Mouse (Mus musculus) cerebellum, postnatal 36 days (tissue): ENCODE data around the gene Slc25a28.

Experiments
- DNase-seq, 2 experiments: peaks; one replicate each; pipeline ENCODE4 v3.0.0; 2021 to 2022; ENCODE audit warnings: mixed read lengths in 2 of 2

Gene Slc25a28

DNA sequence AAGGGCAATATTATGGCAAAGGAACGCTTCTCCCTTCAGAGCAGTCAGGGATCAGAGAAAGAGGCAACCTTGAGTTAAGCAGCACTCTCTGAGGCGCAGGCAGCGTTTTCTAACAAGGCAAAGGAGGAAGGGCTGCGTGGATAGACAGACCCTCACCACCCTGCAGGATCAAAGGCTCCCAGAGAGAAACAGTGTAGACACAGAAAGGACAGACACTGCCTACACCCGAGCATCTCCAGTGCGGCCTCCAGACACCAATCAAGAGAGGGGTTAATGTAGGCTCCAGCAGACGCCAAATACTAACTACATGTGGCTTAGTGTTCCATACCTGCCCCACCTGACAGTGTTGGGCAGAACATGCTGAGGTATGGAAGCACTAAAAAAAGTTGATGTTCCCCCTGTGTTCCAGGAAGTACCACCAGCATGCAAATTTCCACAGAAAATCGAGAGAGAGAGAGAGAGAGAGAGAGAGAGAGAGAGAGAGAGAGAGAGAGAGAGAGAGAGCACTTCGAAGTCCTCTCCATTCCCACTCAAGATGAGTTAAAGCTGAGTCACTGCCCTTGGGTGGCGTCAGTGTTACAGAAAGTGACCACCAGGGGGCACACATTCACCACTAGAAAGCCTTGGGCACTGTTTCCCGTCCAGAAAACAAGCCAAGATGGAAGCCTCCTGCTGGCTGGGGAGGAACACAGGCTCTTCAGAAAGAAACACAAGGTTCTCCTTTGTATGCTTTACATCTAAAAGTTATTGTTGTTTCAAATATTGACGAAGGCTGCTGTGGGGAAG lies 44.0 kb downstream of the Slc25a28 start:
- peak; percentile 79 to 80 for DNase-seq

DNA sequence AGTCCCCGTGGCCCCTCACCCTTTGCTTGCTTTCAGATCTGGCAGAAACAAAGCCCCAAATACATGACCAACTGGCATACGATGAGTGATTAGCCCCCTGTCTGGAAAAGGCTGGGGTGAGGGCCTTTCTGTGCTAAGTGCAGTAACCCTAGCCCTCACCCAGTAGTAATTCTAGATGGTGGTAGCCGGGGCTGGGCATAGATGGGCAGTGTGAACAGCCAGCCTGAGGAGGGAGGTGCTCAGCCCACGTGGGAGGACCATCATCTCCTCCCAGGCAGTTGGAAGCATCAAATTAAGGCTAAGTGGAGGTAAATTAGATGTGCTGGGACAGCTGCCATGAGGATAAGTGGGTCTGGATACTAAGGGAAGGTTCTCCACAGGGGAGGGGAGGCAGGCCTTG lies 45.6 kb downstream of the Slc25a28 start:
- no peak for DNase-seq

DNA sequence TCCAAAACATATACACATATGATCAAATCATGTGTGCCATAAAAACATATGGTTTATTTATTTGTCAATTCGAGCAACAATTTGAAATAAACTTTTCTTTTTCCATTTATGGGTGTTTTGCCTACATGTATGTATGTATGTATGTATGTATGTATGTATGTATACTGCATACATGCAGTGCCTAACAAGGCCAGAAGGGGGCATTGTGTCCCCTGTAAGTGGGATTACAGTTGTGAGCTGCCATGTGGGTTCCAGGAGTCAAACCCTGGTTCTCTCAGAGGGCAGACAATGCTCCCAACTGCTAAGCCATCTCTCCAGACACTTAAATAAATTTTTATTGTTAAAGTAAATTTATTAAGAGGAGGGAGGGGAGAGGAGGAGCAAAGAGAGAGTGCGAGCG lies 47.3 kb downstream of the Slc25a28 start:
- DNase-seq: no peak

DNA sequence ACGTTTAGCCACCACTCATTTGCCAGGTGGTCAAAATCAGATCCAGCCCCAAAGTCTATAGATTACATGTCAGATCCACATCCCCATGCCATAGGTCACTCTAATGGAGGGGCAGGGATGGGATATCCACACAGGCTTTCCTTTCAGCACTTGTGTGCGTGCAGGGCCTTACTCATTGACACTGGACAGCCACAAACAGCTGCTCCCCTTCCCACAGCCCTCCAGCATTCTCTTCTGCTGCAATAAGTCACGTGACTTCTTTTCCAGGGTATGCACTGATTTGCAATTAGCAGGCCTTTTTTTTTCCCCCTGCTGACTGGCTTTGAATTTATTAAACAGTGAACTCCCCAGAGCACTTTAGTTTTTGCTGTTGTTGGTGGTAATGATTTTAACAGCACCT lies 48.5 kb downstream of the Slc25a28 start:
- DNase-seq: no peak

DNA sequence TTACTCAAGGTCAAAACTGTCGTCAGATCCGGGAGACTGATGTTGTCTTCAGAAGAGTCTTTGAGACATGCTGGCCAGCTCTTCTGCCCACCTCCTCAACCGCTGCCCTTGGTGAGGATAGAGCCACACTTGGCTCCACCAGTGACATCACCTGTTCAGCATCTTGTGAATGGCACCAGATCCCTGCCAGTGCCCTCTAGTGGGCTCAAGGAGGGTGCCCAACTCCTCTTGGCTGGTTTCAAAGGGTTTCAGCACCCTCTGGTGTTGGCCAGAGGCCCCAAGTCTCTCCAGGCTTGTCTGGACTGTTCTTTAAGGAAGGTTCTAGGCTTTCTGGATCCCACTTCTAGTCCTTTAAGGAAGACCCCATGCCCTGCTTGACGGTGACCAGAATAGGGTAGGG lies 50.8 kb downstream of the Slc25a28 start:
- DNase-seq: no peak

DNA sequence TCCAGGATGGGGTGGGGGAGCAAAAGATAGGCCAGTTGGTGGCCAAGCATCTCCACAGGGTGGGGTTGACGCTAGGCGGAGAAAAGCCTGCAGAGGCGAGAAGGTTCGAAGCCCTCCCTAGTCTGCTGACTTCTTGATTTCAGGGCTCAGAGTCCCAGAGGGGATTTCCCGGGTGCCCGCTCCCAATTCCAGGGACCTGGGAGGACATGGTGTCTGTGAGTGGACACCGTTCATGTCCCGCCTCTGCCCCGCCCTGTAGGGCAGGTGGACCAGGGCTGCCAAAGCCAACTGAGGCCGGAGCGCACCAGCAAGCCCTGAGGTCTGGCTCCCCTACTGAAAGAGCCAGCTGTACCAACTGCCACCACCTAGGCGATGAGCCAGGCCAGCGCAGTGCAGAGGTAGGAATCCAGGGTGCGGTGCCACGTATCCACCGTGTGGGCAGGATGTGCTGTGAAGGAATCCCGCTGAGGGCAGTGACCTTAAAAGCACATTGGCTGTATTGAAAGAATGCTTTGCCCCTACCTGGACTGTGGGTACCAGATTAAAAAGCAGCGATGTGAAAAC lies 54.7 kb downstream of the Slc25a28 start:
- DNase-seq: no peak

DNA sequence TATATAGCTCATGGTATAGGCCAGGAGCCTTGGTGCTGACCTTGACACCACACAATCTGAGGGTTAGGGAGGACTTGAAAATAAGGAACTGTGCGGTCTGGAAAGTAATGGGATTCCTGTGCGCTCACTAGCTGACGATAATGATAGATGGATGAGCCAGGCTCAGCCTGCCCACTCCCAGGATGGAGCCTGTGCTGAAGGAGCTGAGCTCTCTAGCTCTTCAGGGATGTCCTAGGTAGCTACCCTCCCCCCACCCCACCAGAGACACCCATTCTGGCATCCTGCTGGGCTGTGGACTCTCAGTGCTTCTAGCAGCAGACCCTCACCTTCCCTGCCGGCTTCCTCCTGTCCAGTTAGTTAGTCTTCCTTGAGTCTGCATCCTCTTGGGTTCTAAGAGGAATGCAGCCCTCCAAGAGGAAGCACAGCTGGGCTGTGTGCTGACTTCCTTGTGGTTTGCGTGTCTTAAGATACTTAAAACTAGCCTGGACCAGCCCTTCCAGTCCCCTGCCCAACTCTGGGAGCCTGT lies 56.1 kb downstream of the Slc25a28 start:
- no peak for DNase-seq

DNA sequence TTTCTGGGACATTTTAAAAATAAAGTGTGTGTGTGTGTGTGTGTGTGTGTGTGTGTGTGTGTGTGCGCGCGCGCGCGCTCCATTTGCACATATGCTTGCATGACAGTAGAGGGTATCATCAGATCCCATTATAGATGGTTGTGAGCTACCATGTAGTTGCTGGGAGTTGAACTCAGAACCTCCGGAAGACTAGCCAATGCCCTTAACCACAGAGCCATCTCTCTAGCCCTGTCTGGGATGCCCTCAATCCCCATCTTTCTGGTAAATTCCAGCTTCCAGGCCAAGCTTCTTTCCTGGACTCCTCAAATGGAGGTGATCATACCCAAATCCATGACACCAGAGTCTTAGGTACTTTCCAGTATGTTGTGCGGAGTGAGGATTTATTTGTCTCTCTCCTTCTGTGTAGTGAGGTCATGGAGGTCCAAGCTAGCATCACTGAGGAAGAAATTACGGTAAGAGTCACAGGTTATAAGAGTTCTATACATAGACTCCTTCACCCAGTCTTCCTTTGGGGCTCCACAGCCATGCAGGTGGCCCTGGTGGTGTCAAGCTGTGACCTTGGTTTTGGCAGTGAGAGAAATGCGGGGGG lies 56.8 kb downstream of the Slc25a28 start:
- no peak for DNase-seq

DNA sequence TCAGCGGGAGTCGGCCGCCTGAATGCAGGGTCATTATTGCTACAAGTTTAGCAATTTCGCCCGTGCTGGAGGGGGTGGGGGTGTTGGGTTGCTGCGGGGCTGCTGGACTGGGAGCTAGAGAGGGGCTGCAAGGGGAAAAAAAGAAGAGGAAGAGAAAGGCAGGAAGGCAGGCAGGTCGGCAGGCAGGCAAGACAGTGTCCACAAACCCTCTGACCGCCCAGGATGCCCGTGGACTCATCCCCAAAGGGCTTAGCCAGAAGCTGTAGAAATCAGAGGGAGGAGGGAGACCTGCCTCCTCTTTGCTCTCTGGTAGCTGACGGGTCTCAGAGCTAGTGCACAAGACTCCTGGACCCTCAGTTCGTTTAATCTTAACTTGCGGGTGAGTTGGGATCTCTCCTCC lies 57.8 kb downstream of the Slc25a28 start:
- DNase-seq: no peak

DNA sequence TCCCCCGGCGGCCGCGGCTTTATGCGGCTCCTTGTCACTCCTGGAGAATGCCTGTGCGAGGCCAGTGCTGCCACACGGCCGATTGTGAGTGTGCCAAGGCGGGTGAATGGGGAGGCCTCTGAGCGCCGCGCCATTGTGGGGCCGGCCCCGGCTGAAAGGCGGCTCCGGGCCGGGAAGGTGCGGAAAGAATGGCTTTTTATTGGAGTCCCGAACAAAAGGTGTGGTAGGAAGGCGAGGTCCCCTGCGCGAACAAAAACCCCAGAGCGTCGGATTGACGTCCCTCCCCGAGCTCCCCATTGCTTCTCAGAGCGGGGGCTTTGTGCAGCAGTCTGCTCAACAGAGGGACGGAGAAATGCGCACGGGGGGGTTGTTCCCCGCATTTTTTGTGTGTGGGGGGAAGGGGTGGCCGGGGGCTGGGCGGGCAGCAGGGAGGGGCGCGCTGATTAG lies 58.2 kb downstream of the Slc25a28 start:
- no peak for DNase-seq

DNA sequence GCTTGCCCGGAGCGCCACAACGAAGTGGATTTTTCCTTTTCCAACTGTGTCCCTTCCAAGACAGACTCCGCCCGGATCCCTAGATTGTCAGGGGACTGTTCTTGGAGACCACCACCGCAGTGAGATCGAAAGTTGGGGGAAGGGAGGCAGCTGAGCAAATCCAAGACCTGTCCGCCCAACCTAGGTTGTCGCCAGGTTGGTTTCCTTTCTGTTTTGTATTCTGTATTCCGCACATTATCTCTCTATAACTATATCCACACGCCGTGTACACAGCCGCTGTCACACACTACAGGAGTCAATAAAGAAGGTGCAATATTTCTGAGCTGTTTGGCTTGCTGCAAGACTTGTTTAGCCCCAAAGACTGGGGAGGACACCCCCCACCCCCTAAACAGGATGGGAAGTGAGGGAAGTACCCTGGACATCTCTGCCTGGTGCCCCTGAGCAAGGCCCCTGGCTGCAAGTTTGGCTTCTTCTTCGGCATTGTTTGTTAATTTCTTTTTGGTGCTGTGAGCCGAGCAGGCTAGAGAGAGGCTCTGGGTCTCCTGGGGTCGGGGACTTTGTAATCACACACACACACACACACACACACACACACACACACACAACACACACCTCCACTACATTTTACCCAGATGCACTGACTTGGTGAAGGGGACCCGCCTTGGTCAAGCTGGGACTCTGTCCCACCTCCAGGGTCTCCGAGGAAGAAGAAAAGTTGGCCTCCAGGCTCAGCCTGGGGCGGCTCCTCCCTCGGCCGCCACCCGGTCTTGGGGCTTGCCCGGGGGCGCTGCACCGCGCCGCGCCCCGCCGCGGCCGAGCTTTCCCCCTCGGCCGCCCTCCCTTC lies 58.9 kb downstream of the Slc25a28 start:
- no peak for DNase-seq

DNA sequence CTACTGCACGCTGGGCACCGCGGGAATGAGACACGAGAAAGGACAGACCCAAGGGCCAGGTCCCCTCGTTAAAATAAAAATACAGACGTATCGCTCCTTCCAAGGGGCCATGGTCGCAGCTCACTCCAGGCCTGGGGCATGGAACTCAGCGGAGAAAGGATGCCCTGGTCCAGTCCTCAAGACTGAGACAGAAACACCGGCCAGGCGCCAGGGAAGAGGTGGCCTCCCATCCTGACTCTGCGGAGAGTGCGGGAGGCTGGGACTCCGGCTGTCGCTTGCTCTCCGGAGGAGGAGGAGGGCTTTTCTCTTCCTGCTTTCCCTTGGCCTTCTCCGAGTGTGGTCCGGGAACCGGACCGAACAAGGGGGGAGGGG lies 59.6 kb downstream of the Slc25a28 start:
- peak in 1 of 2 experiments; percentile 17 for DNase-seq

DNA sequence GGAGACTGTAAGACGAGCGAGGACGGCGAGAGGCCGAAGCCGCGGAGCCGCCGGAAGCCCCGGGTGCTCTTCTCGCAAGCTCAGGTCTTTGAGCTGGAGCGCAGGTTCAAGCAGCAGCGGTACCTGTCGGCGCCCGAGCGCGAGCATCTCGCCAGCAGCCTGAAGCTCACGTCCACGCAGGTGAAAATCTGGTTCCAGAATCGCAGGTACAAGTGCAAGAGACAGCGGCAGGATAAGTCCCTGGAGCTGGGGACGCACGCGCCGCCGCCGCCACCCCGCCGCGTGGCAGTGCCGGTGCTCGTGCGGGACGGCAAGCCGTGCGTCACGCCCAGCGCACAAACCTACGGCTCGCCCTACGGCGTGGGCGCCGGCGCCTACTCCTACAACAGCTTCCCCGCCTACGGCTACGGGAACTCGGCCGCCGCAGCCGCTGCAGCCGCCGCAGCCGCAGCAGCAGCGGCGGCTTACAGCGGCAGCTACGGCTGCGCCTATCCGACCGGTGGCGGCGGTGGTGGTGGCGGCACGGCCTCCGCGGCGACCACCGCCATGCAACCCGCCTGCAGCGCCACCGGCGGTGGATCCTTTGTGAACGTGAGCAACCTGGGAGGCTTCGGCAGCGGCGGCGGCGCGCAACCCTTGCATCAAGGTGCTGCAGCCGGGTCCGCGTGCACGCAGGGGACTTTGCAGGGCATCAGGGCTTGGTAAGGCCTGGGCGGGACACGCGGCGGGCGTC lies 60.2 kb downstream of the Slc25a28 start:
- DNase-seq: peak in 1 of 2 experiments; percentile 16
